Mouse (Mus musculus) forebrain, embryonic 11.5 days (tissue): ENCODE measurements at regions not wholly inside any gene's neighbourhood (a gene's known extent, or its start where the extent isn't known, plus 50 kb on each side); places are given as distances from the start of the nearest gene placed in this dataset.

ENCODE experiments used
- ATAC-seq: fragments of 200-750 bp; cut with Nextera tagmentation; replicated peaks from 2 replicates; pipeline ENCODE4 v1.8.0; 2017; ENCODE audit warnings: moderate TSS enrichment; ENCODE audit not compliant: low FRiP score
- DNase-seq: peaks from one replicate; pipeline ENCODE4 v3.0.0-alpha.2; 2017; ENCODE audit warnings: low spot score
- H3K27ac ChIP-seq: fragments of 300-500 bp; sonication (generic); 2 replicates; pipeline ENCODE4 v1.5.1; 2014; ENCODE audit warnings: low read depth, low read length
- H3K27me3 ChIP-seq: fragments of 300-500 bp; sonication (generic); 2 replicates; pipeline ENCODE4 v1.6.1; 2014; ENCODE audit warnings: mild to moderate bottlenecking, low read length, mixed read lengths; ENCODE audit not compliant: control insufficient read depth, insufficient read depth
- H3K36me3 ChIP-seq: fragments of 300-500 bp; sonication (generic); 2 replicates; pipeline ENCODE4 v1.6.1; 2014; ENCODE audit warnings: mild to moderate bottlenecking, low read length, moderate library complexity, mixed read lengths; ENCODE audit not compliant: control insufficient read depth, insufficient read depth
- H3K4me1 ChIP-seq: fragments of 300-500 bp; sonication (generic); replicated peaks from 2 replicates; pipeline ENCODE4 v1.6.1; 2014; ENCODE audit warnings: low read length, mixed read lengths; ENCODE audit not compliant: control insufficient read depth, insufficient read depth
- H3K4me2 ChIP-seq: fragments of 300-500 bp; sonication (generic); 2 replicates; pipeline ENCODE4 v1.6.1; 2014; ENCODE audit warnings: low read depth, mild to moderate bottlenecking, low read length, moderate library complexity, mixed read lengths; ENCODE audit not compliant: severe bottlenecking
- H3K4me3 ChIP-seq: fragments of 300-500 bp; sonication (generic); 2 replicates; pipeline ENCODE4 v1.5.1; 2014; ENCODE audit warnings: low read depth, low read length
- H3K9ac ChIP-seq: fragments of 300-500 bp; sonication (generic); 2 replicates; pipeline ENCODE4 v1.6.1; 2014; ENCODE audit warnings: low read length
- H3K9me3 ChIP-seq: fragments of 300-500 bp; sonication (generic); 2 replicates; pipeline ENCODE4 v1.6.1; 2016; ENCODE audit warnings: low read length, mixed read lengths; ENCODE audit not compliant: control insufficient read depth
- WGBS: fragments of 180-500 bp; shearing (Covaris S2); extraction: QIAGEN DNeasy Blood & Tissue Kit; methylation state at CpG from one replicate; pipeline ENCODE4 v1.1.7; 2014; 5-methylcytosine and 5-hydroxymethylcytosine counted together

DNA sequence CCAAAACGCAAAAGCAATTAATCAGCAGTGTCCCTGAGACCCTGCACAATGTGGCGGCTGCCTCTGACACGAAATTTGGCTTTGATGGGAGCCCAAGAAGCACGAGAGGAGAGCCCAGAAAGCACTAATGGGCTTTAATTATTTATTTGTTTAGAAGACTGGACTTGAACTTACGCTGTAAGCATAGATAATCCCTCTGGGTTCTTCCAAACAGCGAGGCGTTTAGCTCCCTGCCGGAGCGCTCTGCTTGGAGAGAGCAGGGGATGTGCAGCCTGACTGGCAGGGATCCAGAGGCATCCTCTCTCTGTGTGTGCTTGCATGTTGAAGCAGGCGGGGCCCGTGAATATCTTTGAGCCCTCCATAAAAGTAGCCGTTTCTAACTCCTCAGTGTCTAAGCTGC, 153.3 kb upstream of the 3110018I06Rik start:
- no peaks in the 10 kb centered on the region for H3K36me3 ChIP-seq
- no peak for ATAC-seq
- no peak overlapping the region for H3K4me2 ChIP-seq
- H3K9me3 ChIP-seq, result no peaks in the 10 kb centered on the region
- H3K27ac ChIP-seq, result no peak overlapping the region
- WGBS, result 79% methylated on average over 12 of the region's 12 CpGs
- no peak overlapping the region for H3K9ac ChIP-seq
- no peaks in the 10 kb centered on the region for H3K4me1 ChIP-seq
- no peak for DNase-seq
- no peaks in the 10 kb centered on the region for H3K27me3 ChIP-seq
- H3K4me3 ChIP-seq, result no peak overlapping the region

DNA sequence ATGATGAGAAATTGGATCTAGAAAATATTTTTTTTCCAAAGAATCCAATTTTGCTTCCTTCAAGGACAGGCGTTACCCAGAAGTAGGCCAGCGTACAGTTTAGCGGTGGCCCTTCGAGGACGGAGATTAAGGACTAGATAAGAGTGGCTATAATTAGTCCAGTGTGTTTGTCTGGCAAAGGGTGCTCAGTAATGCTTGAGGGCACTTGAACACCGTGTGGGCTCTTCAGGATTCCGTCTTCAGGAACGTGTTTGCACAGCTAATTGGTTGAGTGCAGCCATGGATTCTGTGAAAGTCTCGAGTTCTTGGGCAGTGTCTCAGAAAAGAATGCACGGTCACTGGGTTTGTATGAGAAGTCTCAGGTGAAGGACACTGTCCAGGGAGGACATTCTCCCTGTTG, 149.7 kb upstream of the 3110018I06Rik start:
- Histone ChIP-seq H3K4me2 (no peak overlapping the region), H3K4me3 (no peak overlapping the region), H3K9me3 (no peaks in the 10 kb centered on the region), H3K36me3 (no peaks in the 10 kb centered on the region), H3K9ac (no peak overlapping the region), H3K27ac (no peak overlapping the region), H3K4me1 (no peaks in the 10 kb centered on the region), H3K27me3 (no peaks in the 10 kb centered on the region)
- WGBS, result 73% methylated on average over 10 of the region's 10 CpGs
- DNase-seq (no peak), ATAC-seq (no peak)

DNA sequence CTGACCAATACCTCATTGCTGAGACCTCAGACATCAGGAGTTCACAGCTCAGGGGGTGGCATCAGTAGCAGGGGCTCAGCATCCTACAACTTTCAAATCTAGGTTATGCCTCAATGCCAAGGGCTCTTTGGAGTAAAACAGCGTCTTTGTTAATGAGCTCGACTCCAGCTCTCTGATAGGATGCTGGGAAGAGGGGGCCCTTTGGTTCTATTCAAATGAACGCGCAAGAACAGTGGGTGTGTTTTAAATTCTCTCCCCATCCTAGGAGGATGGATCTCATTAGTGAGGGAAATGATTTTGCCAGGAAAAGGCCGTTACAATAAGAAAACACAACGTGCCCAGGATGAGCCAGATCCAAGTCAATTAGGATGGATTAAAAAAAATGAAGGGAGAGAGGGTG, 132.2 kb upstream of the 3110018I06Rik start:
- peak; percentile 60; the same call in 1 of the 2 replicates for ATAC-seq
- Histone ChIP-seq H3K27ac (no peak overlapping the region), H3K36me3 (no peaks in the 10 kb centered on the region), H3K4me1 (peaks cover 4% of the 10 kb centered on the region; the same call in 1 of the 2 replicates), H3K27me3 (no peaks in the 10 kb centered on the region), H3K9ac (no peak overlapping the region), H3K9me3 (no peaks in the 10 kb centered on the region), H3K4me3 (no peak overlapping the region), H3K4me2 (no peak overlapping the region)
- no peak for DNase-seq
- 33% methylated on average over 6 of the region's 6 CpGs for WGBS

DNA sequence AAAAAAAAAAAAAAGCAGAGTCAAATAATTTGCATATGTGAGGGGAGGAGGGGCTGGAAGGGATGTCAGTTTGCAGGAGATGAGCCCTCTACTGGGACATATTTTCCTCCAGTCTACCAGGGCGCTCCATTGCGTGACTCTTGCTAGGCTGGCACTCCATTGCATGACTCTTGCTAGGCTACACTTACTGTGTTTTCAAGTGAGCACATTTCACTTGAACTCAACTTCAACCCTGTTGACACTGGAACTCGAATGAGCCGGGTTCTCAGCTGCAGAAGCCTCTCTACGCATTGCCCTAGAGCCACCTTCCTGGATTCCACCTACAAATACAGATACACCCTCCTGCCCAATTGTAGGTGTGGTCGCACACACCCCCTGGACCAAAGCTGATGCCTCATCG, 131.5 kb upstream of the 3110018I06Rik start:
- Histone ChIP-seq H3K9ac (no peak overlapping the region), H3K4me1 (peaks cover 4% of the 10 kb centered on the region; the same call in 1 of the 2 replicates), H3K9me3 (no peaks in the 10 kb centered on the region), H3K4me2 (no peak overlapping the region), H3K4me3 (no peak overlapping the region), H3K27me3 (no peaks in the 10 kb centered on the region), H3K27ac (no peak overlapping the region), H3K36me3 (no peaks in the 10 kb centered on the region)
- DNase-seq (no peak), ATAC-seq (no peak)
- WGBS, result 92% methylated on average over 7 of the region's 7 CpGs

DNA sequence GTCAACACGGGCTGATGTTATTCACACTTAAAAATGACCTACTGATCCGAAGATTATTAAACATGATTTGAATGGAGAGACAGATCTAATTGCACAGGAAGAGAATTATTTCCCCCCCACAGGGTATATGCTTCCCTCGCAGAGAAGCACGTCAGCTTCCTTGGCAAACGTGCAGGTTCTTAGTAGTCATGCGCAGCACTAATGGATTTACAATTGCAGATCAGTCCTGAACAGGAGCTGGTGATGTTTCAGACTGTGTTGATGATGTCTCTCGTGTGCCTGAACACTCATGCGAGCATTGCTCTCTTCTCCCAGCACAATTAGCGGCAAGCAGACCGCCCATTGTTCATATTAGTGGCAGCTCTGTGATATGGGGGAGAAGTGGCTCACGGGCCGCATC, 127.9 kb upstream of the 3110018I06Rik start:
- no peak overlapping the region for H3K9ac ChIP-seq
- H3K27ac ChIP-seq, result no peak overlapping the region
- no peaks in the 10 kb centered on the region for H3K36me3 ChIP-seq
- no peak for ATAC-seq
- WGBS, result 88% methylated on average over 12 of the region's 12 CpGs
- DNase-seq, result no peak
- no peak overlapping the region for H3K4me2 ChIP-seq
- H3K4me1 ChIP-seq, result peaks cover 4% of the 10 kb centered on the region; the same call in 1 of the 2 replicates
- H3K9me3 ChIP-seq, result no peaks in the 10 kb centered on the region
- H3K4me3 ChIP-seq, result no peak overlapping the region
- H3K27me3 ChIP-seq, result no peaks in the 10 kb centered on the region

DNA sequence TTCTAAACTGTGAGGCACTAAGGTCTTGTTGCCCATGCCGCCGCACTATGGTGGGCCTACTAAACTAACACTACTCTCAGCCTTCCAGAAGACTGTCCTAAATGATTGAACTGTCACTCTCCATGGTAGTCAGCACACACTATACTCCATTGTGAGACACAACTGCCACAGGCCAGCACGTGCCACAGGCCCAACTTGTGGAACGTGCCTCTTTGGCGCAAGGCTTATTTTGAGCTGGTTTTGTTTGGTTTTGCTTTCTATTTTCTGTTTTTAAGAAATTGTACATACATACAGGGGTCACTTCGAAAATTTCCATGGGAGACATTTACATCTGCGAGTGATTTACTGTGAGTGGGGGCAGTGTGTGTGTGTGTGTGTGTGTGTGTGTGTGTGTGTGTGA, 126.8 kb upstream of the 3110018I06Rik start:
- Histone ChIP-seq H3K27me3 (no peaks in the 10 kb centered on the region), H3K4me3 (no peak overlapping the region), H3K9me3 (no peaks in the 10 kb centered on the region), H3K27ac (no peak overlapping the region), H3K4me1 (no peaks in the 10 kb centered on the region), H3K9ac (no peak overlapping the region), H3K4me2 (no peak overlapping the region), H3K36me3 (no peaks in the 10 kb centered on the region)
- ATAC-seq (no peak), DNase-seq (no peak)
- 94% methylated on average over 7 of the region's 7 CpGs for WGBS

DNA sequence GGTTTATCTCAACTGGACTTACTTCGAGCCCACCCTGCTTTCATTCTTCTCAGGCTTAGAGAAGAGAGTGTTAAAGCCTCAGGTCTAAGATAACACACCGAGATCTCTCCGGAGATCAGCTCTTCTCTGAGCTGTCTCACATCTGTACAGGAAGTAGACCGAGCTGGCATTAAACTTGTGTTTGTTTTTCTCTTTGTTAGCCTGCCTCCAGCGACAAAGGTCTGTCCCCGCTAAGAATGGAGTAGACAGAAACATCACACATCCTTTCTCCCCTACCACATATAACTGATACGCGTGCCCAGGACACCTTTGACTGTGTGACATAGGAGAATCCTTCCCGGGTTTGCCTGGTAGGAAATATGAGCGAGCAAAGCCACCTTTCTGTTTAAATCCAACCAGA, 126.3 kb upstream of the 3110018I06Rik start:
- WGBS, result 90% methylated on average over 10 of the region's 10 CpGs
- Histone ChIP-seq H3K36me3 (no peaks in the 10 kb centered on the region), H3K4me3 (no peak overlapping the region), H3K27me3 (no peaks in the 10 kb centered on the region), H3K4me1 (no peaks in the 10 kb centered on the region), H3K9ac (no peak overlapping the region), H3K27ac (no peak overlapping the region), H3K4me2 (no peak overlapping the region), H3K9me3 (no peaks in the 10 kb centered on the region)
- ATAC-seq (no peak), DNase-seq (no peak)

DNA sequence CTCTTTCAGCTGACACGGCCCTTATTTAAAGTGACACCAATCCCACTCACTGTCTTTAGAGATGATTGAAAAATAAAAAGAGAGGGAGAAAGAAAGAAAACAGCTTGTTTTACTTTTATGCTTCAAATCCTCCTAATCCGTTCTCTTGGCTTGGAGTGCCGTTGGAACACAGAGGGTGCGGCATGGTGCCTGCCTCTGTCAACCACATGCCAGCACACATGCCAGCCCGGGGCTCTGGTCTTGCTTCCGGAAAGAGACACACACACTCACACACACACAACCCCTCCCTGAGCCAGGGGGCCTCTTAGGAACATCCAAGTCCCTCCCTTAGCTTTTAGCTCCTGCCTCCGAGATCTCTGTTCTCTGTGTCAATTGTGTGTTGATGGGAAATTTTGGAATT, 116.2 kb upstream of the 3110018I06Rik start:
- no peaks in the 10 kb centered on the region for H3K4me1 ChIP-seq
- no peaks in the 10 kb centered on the region for H3K27me3 ChIP-seq
- H3K9ac ChIP-seq, result no peak overlapping the region
- H3K36me3 ChIP-seq, result no peaks in the 10 kb centered on the region
- WGBS, result 93% methylated on average over 7 of the region's 7 CpGs
- H3K4me2 ChIP-seq, result no peak overlapping the region
- no peak overlapping the region for H3K27ac ChIP-seq
- H3K4me3 ChIP-seq, result no peak overlapping the region
- DNase-seq (no peak), ATAC-seq (no peak)
- no peaks in the 10 kb centered on the region for H3K9me3 ChIP-seq

DNA sequence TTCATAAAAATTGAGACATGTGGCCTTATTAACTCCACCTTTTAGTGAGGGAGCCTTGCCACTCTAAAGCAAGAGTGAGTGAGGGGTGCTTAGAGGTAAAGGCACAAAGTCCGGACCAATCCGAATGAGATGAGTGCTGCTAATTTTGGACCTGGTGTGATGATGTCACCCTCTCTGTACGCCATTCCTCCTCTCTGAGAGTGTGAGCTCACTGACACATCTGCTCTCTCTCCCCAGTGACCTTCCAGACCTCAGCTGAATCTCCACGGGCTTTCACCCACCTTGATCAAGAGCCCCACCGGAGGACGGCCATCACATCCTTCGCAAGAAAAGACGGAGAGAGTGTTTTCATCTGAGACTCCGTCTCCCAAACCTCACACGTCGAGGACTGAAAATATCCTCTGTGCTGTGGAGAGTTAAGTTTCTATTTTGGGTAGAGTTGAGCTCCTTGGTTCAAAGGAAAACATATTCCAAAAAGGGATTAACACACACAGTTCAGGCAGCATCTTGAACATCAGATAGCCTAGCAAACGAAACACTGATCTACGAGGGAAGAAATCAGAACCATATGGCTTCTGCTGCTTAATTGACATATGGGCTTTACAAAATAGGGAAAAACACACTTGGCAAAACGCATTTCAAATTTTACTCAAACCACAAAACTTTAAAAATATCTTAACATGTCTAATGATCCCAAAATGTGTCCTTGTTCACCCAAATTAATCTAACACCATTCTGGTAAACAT, 96.2 kb upstream of the 3110018I06Rik start:
- Histone ChIP-seq H3K27me3 (no peaks in the 10 kb centered on the region), H3K4me2 (no peak overlapping the region), H3K27ac (no peak overlapping the region), H3K9ac (no peak overlapping the region), H3K9me3 (no peaks in the 10 kb centered on the region), H3K4me3 (no peak overlapping the region), H3K4me1 (no peaks in the 10 kb centered on the region), H3K36me3 (no peaks in the 10 kb centered on the region)
- DNase-seq (no peak), ATAC-seq (no peak)
- 83% methylated on average over 14 of the region's 14 CpGs for WGBS
